Comparison of ENCODE assay signal across 13 mouse cellular contexts in genomic region chr16:22657874-22658789, GRCm38 (mm10). TPM values are rescaled to one million over a fixed set of nuclear protein-coding genes. Genes with fewer than 3 reads are reported as not detected.
DNase-seq lines count a peak whose midpoint lies in the region; ATAC-seq and TF ChIP-seq lines count a peak whose summit lies in the region.
"Had no signal": no experiment of that assay in that cellular context is flagged by ENCODE, and none has a peak within 500 bp of the region (broad histone marks: within the 10 kb centered on the region; RNA-seq: fewer than 3 reads in every experiment).

No protein-coding gene starts in this region.

- no peaks in the 10 kb centered on the region for H3K36me3 ChIP-seq in lung, postnatal 0 days (ENCODE audit: insufficient read depth, low read length)
- no peaks in the 10 kb centered on the region for H3K36me3 ChIP-seq in hindbrain, embryonic 16.5 days (ENCODE audit: control insufficient read depth, insufficient read depth, low read length)
- H3K36me3 ChIP-seq: lung, embryonic 15.5 days had no signal

- peak overlapping the region; percentile 10; the same call in 1 of the 2 replicates for H3K27ac ChIP-seq in gastrocnemius, adult 2 months
- H3K27ac ChIP-seq in lung, postnatal 0 days (ENCODE audit: low read length) = no peak overlapping the region
- H3K27ac ChIP-seq in hindbrain, embryonic 16.5 days (ENCODE audit: low read depth, low read length) = no peak overlapping the region
- H3K27ac ChIP-seq: kidney, postnatal 0 days; lung, embryonic 15.5 days had no signal

- 51% methylated on average over 16 of the region's 16 CpGs for WGBS in lung, postnatal 0 days
- WGBS in lung, adult 2 months = 59% methylated on average over 16 of the region's 16 CpGs
- 68% methylated on average over 16 of the region's 16 CpGs for WGBS in hindbrain, embryonic 16.5 days

- peaks cover 19% of the 10 kb centered on the region for H3K27me3 ChIP-seq in lung, postnatal 0 days (replicated peaks; ENCODE audit: insufficient read depth, low read length)
- peaks cover 4% of the 10 kb centered on the region; the same call in 1 of the 2 replicates for H3K27me3 ChIP-seq in hindbrain, embryonic 16.5 days (replicated peaks; ENCODE audit: control insufficient read depth, insufficient read depth, low read length)

- TF ChIP-seq POLR2A in lung, adult 2 months (IDR thresholded peaks at IDR 0.05; ENCODE audit: borderline replicate concordance, extremely low read depth, low read depth, low read length) = no peak

- no peak for TF ChIP-seq CTCF in gastrocnemius, adult 2 months (IDR thresholded peaks at IDR 0.05)
- TF ChIP-seq CTCF in lung, postnatal 0 days (IDR thresholded peaks at IDR 0.05) = no peak
- TF ChIP-seq CTCF in lung, adult 2 months (IDR thresholded peaks at IDR 0.05; ENCODE audit: insufficient read depth, low read length) = no peak

- peaks cover 3% of the 10 kb centered on the region; the same call in 1 of the 2 replicates for H3K4me1 ChIP-seq in lung, postnatal 0 days (ENCODE audit: insufficient read depth, low read depth, low read length)
- H3K4me1 ChIP-seq in lung, adult 2 months (ENCODE audit: control insufficient read depth, insufficient read depth, low read length) = no peaks in the 10 kb centered on the region
- H3K4me1 ChIP-seq in hindbrain, embryonic 16.5 days (ENCODE audit: control insufficient read depth, insufficient read depth, low read depth, low read length) = peaks cover 5% of the 10 kb centered on the region

- no peak overlapping the region for H3K4me2 ChIP-seq in lung, postnatal 0 days (replicated peaks; ENCODE audit: low read depth, low read length)
- H3K4me2 ChIP-seq in hindbrain, embryonic 16.5 days (ENCODE audit: low read length) = no peak overlapping the region

- H3K9ac ChIP-seq in lung, postnatal 0 days (replicated peaks; ENCODE audit: low read depth) = no peak overlapping the region
- H3K9ac ChIP-seq in hindbrain, embryonic 16.5 days (ENCODE audit: low read depth, low read length) = no peak overlapping the region
- H3K9ac ChIP-seq: lung, embryonic 15.5 days had no signal

- DNase-seq in gastrocnemius, adult 2 months = no peak
- DNase-seq in gastrocnemius, postnatal 10 days = no peak
- DNase-seq in lung, postnatal 0 days (ENCODE audit: low spot score) = peak; percentile 29
- no peak for DNase-seq in lung, adult 2 months
- DNase-seq in T-cell, adult 2 months (ENCODE audit: low spot score) = peak; percentile 12
- peak; percentile 45 for DNase-seq in thymus, postnatal 14 days
- no peak for DNase-seq in cerebellum, adult 11 months
- DNase-seq: adrenal gland, postnatal 10 days; spleen, adult 18-20 months had no signal

- intact Hi-C loops in gastrocnemius, adult 2 months (cut with DNase I) = no loop called here

- ATAC-seq in lung, postnatal 0 days = peak; percentile 23; the same call in 1 of the 2 replicates
- ATAC-seq in hindbrain, embryonic 16.5 days = no peak

- no peaks in the 10 kb centered on the region for H3K9me3 ChIP-seq in lung, postnatal 0 days (ENCODE audit: low read length)
- H3K9me3 ChIP-seq in hindbrain, embryonic 16.5 days (ENCODE audit: control insufficient read depth, low read length) = no peaks in the 10 kb centered on the region
- H3K9me3 ChIP-seq: lung, embryonic 15.5 days had no signal

- H3K4me3 ChIP-seq in gastrocnemius, adult 2 months = no peak overlapping the region
- no peak overlapping the region for H3K4me3 ChIP-seq in lung, postnatal 0 days (ENCODE audit: low read depth, low read length)
- H3K4me3 ChIP-seq in lung, adult 2 months (replicated peaks; ENCODE audit: extremely low read depth, low read depth, low read length) = no peak overlapping the region
- H3K4me3 ChIP-seq in hindbrain, embryonic 16.5 days (ENCODE audit: low read length) = no peak overlapping the region

- no peak for TF ChIP-seq EP300 in lung, postnatal 0 days (IDR thresholded peaks at IDR 0.05)

RNA-seq across cellular contexts. Expression of gene Dgkg, which starts 1.1 kb away (rescaled TPM):
- under 1 TPM; 0.41 to 0.70 TPM for total RNA-seq in gastrocnemius, adult 2 months (2021)
- total RNA-seq in gastrocnemius, postnatal 10 days (2021) = under 1 TPM; 0.82 to 0.88 TPM
- polyA plus RNA-seq in lung, postnatal 0 days (2015; fragmentation: Nextera tagmentation; extraction: Ambion mirVana) = 0.96 and 1.2 TPM in 2 replicates
- 0.68 and 1.0 TPM in 2 replicates for polyA plus RNA-seq in lung, adult 2 months (2012; rRNA removed)
- polyA plus RNA-seq in hindbrain, embryonic 16.5 days (2015; fragmentation: Nextera tagmentation; extraction: Ambion mirVana) = 6.7 and 6.9 TPM in 2 replicates
- total RNA-seq: MEL had no signal

Comparison
In these comparisons a context has a peak if more than half of its experiments do, and no peak if none do; other contexts are left out.
1. DNase-seq: peak in lung, postnatal 0 days (single experiment), T-cell, adult 2 months (single experiment) and thymus, postnatal 14 days (single experiment); none in gastrocnemius, adult 2 months (single experiment), gastrocnemius, postnatal 10 days (single experiment), lung, adult 2 months (single experiment) and cerebellum, adult 11 months (single experiment).